Mouse (Mus musculus): ENCODE data around the gene Olfr263. TPM values are rescaled to one million over a fixed set of nuclear protein-coding genes. Genes with fewer than 3 reads are reported as not detected.

The Olfr263 gene
- polyA plus RNA-seq, 1 experiment from 2014 or later = not detected

GRCm38 (mm10) chr13:21180551-21181530 lies 51.4 kb downstream of the Olfr263 start:
- peak overlapping the region; percentile 96 for H3K27ac ChIP-seq (replicated peaks)
- H3K4me1 ChIP-seq (replicated peaks) = peaks cover 49% of the 10 kb centered on the region
- WGBS (ENCODE audit: insufficient replicate concordance) = under 1% methylated on average over 71 of the region's 71 CpGs

GRCm38 (mm10) chr13:21181996-21182395 lies 52.6 kb downstream of the Olfr263 start:
- Histone ChIP-seq H3K9ac (peak overlapping the region; percentile 3; the same call in 1 of the 2 replicates), H3K27ac (replicated peaks) (no peak overlapping the region), H3K27me3 (no peaks in the 10 kb centered on the region), H3K36me3 (replicated peaks) (peaks cover 52% of the 10 kb centered on the region), H3K4me2 (peak overlapping the region; percentile 93), H3K4me1 (replicated peaks) (peaks cover 49% of the 10 kb centered on the region), H3K9me3 (replicated peaks) (no peaks in the 10 kb centered on the region), H3K4me3 (replicated peaks) (peak overlapping the region; percentile 96)
- ATAC-seq (ENCODE audit: insufficient read depth) = no peak
- 74% methylated on average over 7 of the region's 7 CpGs for WGBS (ENCODE audit: insufficient replicate concordance)

More at GRCm38 (mm10) chr13:21180551-21181530, 51.4 kb downstream of the Olfr263 start:
- Histone ChIP-seq H3K27me3 (no peaks in the 10 kb centered on the region), H3K4me3 (replicated peaks) (peak overlapping the region; percentile 96), H3K4me2 (peak overlapping the region; percentile 93), H3K36me3 (replicated peaks) (peaks cover 42% of the 10 kb centered on the region), H3K9ac (peak overlapping the region; percentile 94), H3K9me3 (replicated peaks) (no peaks in the 10 kb centered on the region)
- peak; percentile 59 for ATAC-seq (ENCODE audit: insufficient read depth)

GRCm38 (mm10) chr13:21183066-21183465 lies 53.6 kb downstream of the Olfr263 start:
- no peak overlapping the region; the same call in 1 of the 2 replicates for H3K9ac ChIP-seq
- ATAC-seq (ENCODE audit: insufficient read depth) = no peak
- H3K36me3 ChIP-seq (replicated peaks) = peaks cover 63% of the 10 kb centered on the region

GRCm38 (mm10) chr13:21183661-21184060 lies 54.2 kb downstream of the Olfr263 start:
- Histone ChIP-seq H3K4me3 (replicated peaks) (no peak overlapping the region), H3K36me3 (replicated peaks) (peaks cover 69% of the 10 kb centered on the region), H3K4me2 (no peak overlapping the region), H3K27ac (replicated peaks) (no peak overlapping the region), H3K9ac (no peak overlapping the region), H3K9me3 (replicated peaks) (no peaks in the 10 kb centered on the region), H3K27me3 (no peaks in the 10 kb centered on the region), H3K4me1 (replicated peaks) (peaks cover 42% of the 10 kb centered on the region)
- ATAC-seq (ENCODE audit: insufficient read depth) = no peak
- 80% methylated on average over 7 of the region's 7 CpGs for WGBS (ENCODE audit: insufficient replicate concordance)

More at GRCm38 (mm10) chr13:21183066-21183465, 53.6 kb downstream of the Olfr263 start:
- 89% methylated on average over 6 of the region's 6 CpGs for WGBS (ENCODE audit: insufficient replicate concordance)
- H3K4me3 ChIP-seq (replicated peaks) = no peak overlapping the region
- no peaks in the 10 kb centered on the region for H3K9me3 ChIP-seq (replicated peaks)
- H3K27ac ChIP-seq (replicated peaks) = no peak overlapping the region
- peaks cover 48% of the 10 kb centered on the region for H3K4me1 ChIP-seq (replicated peaks)
- no peaks in the 10 kb centered on the region for H3K27me3 ChIP-seq
- H3K4me2 ChIP-seq = 0 out of 2 replicates have a peak overlapping the region, but pooled peaks have one; percentile 93

GRCm38 (mm10) chr13:21185521-21185920 lies 56.1 kb downstream of the Olfr263 start:
- Histone ChIP-seq H3K4me3 (replicated peaks) (no peak overlapping the region), H3K4me2 (no peak overlapping the region), H3K36me3 (replicated peaks) (peaks cover 87% of the 10 kb centered on the region), H3K9me3 (replicated peaks) (no peaks in the 10 kb centered on the region), H3K9ac (no peak overlapping the region), H3K27me3 (no peaks in the 10 kb centered on the region), H3K4me1 (replicated peaks) (peaks cover 35% of the 10 kb centered on the region), H3K27ac (replicated peaks) (no peak overlapping the region)
- 67% methylated on average over 4 of the region's 4 CpGs for WGBS (ENCODE audit: insufficient replicate concordance)
- no peak for ATAC-seq (ENCODE audit: insufficient read depth)

Other genes starting within 250 kb of the Olfr263 start
- not detected in 2 replicates for gene Olfr1370, start 54.7 kb upstream of the Olfr263 start, polyA plus RNA-seq (2015; fragmentation: Nextera tagmentation; extraction: Ambion mirVana)
- gene Olfr1369-ps1, start 18.2 kb upstream of the Olfr263 start, polyA plus RNA-seq (2015; fragmentation: Nextera tagmentation; extraction: Ambion mirVana) = 0.02 TPM in 1 of 2 replicates, not detected in the other
- gene Olfr1368, start 16.2 kb downstream of the Olfr263 start, polyA plus RNA-seq (2015; fragmentation: Nextera tagmentation; extraction: Ambion mirVana) = not detected in 2 replicates
- 59.3 and 65.7 TPM in 2 replicates for gene Trim27, start 49.8 kb downstream of the Olfr263 start, polyA plus RNA-seq (2015; fragmentation: Nextera tagmentation; extraction: Ambion mirVana)
- not detected in 2 replicates for gene Gpx5, start 163.1 kb downstream of the Olfr263 start, polyA plus RNA-seq (2015; fragmentation: Nextera tagmentation; extraction: Ambion mirVana)
- not detected in 2 replicates for gene Gpx6, start 182.5 kb downstream of the Olfr263 start, polyA plus RNA-seq (2015; fragmentation: Nextera tagmentation; extraction: Ambion mirVana)
- gene Olfr1367, start 217.3 kb downstream of the Olfr263 start, polyA plus RNA-seq (2015; fragmentation: Nextera tagmentation; extraction: Ambion mirVana) = not detected in 2 replicates
- 3.0 and 3.1 TPM in 2 replicates for gene Zscan12, start 233.2 kb downstream of the Olfr263 start, polyA plus RNA-seq (2015; fragmentation: Nextera tagmentation; extraction: Ambion mirVana)